Mouse (Mus musculus) thymus, postnatal 0 days (tissue): ENCODE data around the gene Slc43a1. TPM values are rescaled to one million over a fixed set of nuclear protein-coding genes. Genes with fewer than 3 reads are reported as not detected.
"Not testable (repeated sequence)": the region's sequence is repeated elsewhere in the genome, so short reads cannot be mapped to it uniquely, and the experiment has no call there.

Experiments
- DNase-seq: peaks from one replicate; pipeline ENCODE4 v3.0.0-alpha.2; 2015; ENCODE audit warnings: low spot score
- polyA plus RNA-seq: library from polyadenylated mRNA; unstranded; fragments of >200 nt; fragmentation: Nextera tagmentation; extraction: Ambion mirVana; gene quantifications from 2 replicates; pipeline ENCODE4 v1.2.1, GENCODE M21; 2015

Slc43a1 gene
- polyA plus RNA-seq, 1 experiment from 2014 or later: 19.7 TPM

DNA sequence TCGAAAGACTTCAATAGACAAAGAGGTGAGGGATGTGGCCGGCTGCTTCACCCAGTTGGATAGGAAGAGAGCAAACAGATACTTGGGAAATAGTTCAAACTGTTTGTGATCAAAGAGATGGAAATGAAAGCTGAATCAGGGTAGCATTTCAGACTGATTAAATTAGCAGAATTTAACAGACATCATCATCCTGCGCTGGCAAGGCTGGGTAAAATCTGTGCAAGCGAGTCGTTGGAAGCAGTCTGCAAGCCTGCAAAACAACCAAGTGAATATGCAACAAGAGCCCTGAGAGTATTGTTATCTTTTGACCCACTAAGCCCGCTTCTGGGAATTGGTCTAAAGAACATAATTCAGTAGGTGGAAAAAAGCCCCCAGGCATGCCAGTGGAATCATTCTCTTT lies 54.7 kb downstream of the Slc43a1 start:
- DNase-seq: no peak

DNA sequence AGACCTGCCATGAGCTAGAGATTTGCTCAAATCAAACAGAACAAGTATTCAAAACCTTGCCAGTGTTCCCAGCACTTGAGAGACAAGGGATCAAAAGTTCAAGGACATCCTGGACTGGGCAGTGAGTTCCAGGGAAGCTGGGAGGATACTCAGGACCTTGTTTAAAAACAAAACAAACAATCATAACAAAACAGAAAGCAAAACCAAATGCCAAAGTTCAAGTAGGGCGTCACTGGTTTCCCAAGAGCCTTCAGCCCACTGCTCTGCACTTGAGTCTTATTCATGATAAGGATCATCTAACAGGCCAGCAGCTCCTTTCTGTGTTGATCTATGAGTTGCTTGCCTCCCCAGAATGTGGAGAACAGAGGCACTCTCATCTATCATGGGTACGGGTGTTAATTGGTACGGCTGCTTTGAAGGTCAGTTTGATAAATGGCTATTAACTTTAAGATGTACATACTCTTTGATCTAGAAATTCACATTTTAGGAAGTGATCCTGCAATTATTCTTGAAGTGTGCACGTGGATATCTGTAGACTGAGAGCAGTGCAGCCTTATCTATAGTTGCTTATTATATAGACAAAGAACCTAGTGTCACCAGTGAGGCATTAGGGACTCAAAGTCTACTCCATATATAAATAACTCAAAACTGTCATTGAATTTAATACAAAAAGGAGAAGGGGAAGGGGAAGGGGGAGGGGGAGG lies 57.0 kb downstream of the Slc43a1 start:
- DNase-seq: no peak

- not testable (repeated sequence) for DNase-seq
Measured at GRCm38 (mm10) chr2:84896686-84897085, 58.0 kb downstream of the Slc43a1 start.

DNA sequence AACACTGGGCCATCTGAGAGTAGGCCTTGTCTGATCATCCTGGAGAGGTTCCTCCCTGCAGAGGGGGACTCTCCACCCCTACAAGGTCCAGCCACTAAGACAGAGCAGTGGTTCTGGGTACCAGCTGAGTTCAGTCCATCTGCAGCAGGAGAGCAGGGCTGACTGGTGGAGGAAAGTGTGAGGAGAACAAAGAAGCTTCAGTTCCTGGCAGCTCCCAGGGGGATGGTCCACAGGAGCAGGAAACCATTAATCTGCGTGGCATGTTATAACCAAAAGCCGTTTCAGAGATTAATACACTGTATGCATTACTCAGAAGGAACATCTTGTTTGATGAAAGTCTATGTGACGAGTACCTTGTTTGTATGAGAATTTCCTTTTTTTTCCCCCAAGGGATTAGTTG lies 74.1 kb downstream of the Slc43a1 start:
- DNase-seq: no peak

Other genes starting within 250 kb of the Slc43a1 start
- gene Ctnnd1, start 188.1 kb upstream of the Slc43a1 start, polyA plus RNA-seq: 6.9 and 7.0 TPM in 2 replicates
- gene Btbd18, start 179.8 kb upstream of the Slc43a1 start, polyA plus RNA-seq: 0.06 and 0.31 TPM in 2 replicates
- gene Selenoh, start 168.1 kb upstream of the Slc43a1 start, polyA plus RNA-seq: 294 and 310 TPM in 2 replicates
- gene Gm28635, start 160.8 kb upstream of the Slc43a1 start, polyA plus RNA-seq: not detected in 2 replicates
- 32.5 and 33.3 TPM in 2 replicates for gene Med19, start 160.4 kb upstream of the Slc43a1 start, polyA plus RNA-seq
- 74.9 and 77.2 TPM in 2 replicates for gene Tmx2, start 159.7 kb upstream of the Slc43a1 start, polyA plus RNA-seq
- 17.7 and 20.3 TPM in 2 replicates for gene Zdhhc5, start 123.7 kb upstream of the Slc43a1 start, polyA plus RNA-seq
- 55.3 and 62.1 TPM in 2 replicates for gene Clp1, start 111.5 kb upstream of the Slc43a1 start, polyA plus RNA-seq
- gene Ypel4, start 104.8 kb upstream of the Slc43a1 start, polyA plus RNA-seq: 0.21 and 0.27 TPM in 2 replicates
- 0.33 and 0.54 TPM in 2 replicates for gene Gm19426, start 95.2 kb upstream of the Slc43a1 start, polyA plus RNA-seq
- 13.8 and 16.1 TPM in 2 replicates for gene Serping1, start 63.4 kb upstream of the Slc43a1 start, polyA plus RNA-seq
- gene Ube2l6, start 40.0 kb upstream of the Slc43a1 start, polyA plus RNA-seq: 39.1 and 45.5 TPM in 2 replicates
- gene Smtnl1, start 16.2 kb upstream of the Slc43a1 start, polyA plus RNA-seq: 0.38 and 0.44 TPM in 2 replicates
- 35.6 and 38.9 TPM in 2 replicates for gene Timm10, start 11.9 kb upstream of the Slc43a1 start, polyA plus RNA-seq
- 0.10 and 0.22 TPM in 2 replicates for gene Rtn4rl2, start 47.9 kb downstream of the Slc43a1 start, polyA plus RNA-seq
- gene Slc43a3, start 97.7 kb downstream of the Slc43a1 start, polyA plus RNA-seq: 29.1 and 30.0 TPM in 2 replicates
- 3.0 and 4.2 TPM in 2 replicates for gene Prg2, start 141.6 kb downstream of the Slc43a1 start, polyA plus RNA-seq
- 0.78 and 1.4 TPM in 2 replicates for gene Prg3, start 149.4 kb downstream of the Slc43a1 start, polyA plus RNA-seq
- gene Ssrp1, start 198.4 kb downstream of the Slc43a1 start, polyA plus RNA-seq: 221 and 245 TPM in 2 replicates
- 0.30 and 0.31 TPM in 2 replicates for gene P2rx3, start 198.6 kb downstream of the Slc43a1 start, polyA plus RNA-seq
- gene Tnks1bp1, start 209.2 kb downstream of the Slc43a1 start, polyA plus RNA-seq: 8.1 and 8.5 TPM in 2 replicates